Mouse (Mus musculus) myocyte (in vitro differentiated cells): Measurements from ENCODE around the gene Igfbp6.

Experiments used
- CEBPB ChIP-seq: IDR thresholded peaks from 2 replicates; pipeline ENCODE4 v1.6.1; 2011; ENCODE audit warnings: mild to moderate bottlenecking, moderate library complexity; ENCODE audit not compliant: poor library complexity, insufficient read depth, severe bottlenecking
- E2F4 ChIP-seq: IDR thresholded peaks from one replicate; pipeline ENCODE4 v1.6.1; 2011; ENCODE audit warnings: mild to moderate bottlenecking, control low read depth, moderate library complexity; ENCODE audit not compliant: insufficient read depth
- MAX ChIP-seq: IDR thresholded peaks from one replicate; pipeline ENCODE4 v1.6.1; 2011; ENCODE audit warnings: low read depth, mild to moderate bottlenecking, control low read depth
- MYOD1 ChIP-seq, 3 experiments: IDR thresholded peaks; one replicate each; pipeline ENCODE4 v1.6.1; 2011; ENCODE audit warnings: control low read depth in 2 of 3, low read depth in 2 of 3, mild to moderate bottlenecking in 2 of 3, moderate library complexity in 1 of 3; ENCODE audit not compliant: insufficient read length in 2 of 3, control insufficient read depth in 1 of 3
- MYOG ChIP-seq, 3 experiments: IDR thresholded peaks; one replicate each; pipeline ENCODE4 v1.6.1; 2011; ENCODE audit warnings: control low read depth in 2 of 3, low read depth in 2 of 3, mild to moderate bottlenecking in 2 of 3; ENCODE audit not compliant: insufficient read length in 2 of 3, control insufficient read depth in 1 of 3, insufficient read depth in 1 of 3
- POLR2A ChIP-seq: IDR thresholded peaks from one replicate; pipeline ENCODE4 v1.6.1; 2011; ENCODE audit warnings: low read depth, mild to moderate bottlenecking, control low read depth, moderate library complexity; ENCODE audit not compliant: insufficient read length
- POLR2AphosphoS2 ChIP-seq: IDR thresholded peaks from one replicate; pipeline ENCODE4 v1.6.1; 2011; ENCODE audit warnings: low read depth, control low read depth; ENCODE audit not compliant: insufficient read length
- REST ChIP-seq: IDR thresholded peaks from one replicate; pipeline ENCODE4 v1.6.1; 2011; ENCODE audit warnings: mild to moderate bottlenecking, control low read depth, moderate library complexity; ENCODE audit not compliant: insufficient read depth, insufficient read length
- SRF ChIP-seq: IDR thresholded peaks from one replicate; pipeline ENCODE4 v1.6.1; 2011; ENCODE audit warnings: low read depth; ENCODE audit not compliant: control insufficient read depth, insufficient read length
- TCF12 ChIP-seq: IDR thresholded peaks from one replicate; pipeline ENCODE4 v1.6.1; 2011; ENCODE audit warnings: mild to moderate bottlenecking, control low read depth; ENCODE audit not compliant: poor library complexity, insufficient read depth, severe bottlenecking
- TCF3 ChIP-seq: IDR thresholded peaks from one replicate; pipeline ENCODE4 v1.6.1; 2011; ENCODE audit warnings: low read depth, control low read depth; ENCODE audit not compliant: insufficient read length
- USF1 ChIP-seq: IDR thresholded peaks from one replicate; pipeline ENCODE4 v1.6.1; 2011; ENCODE audit warnings: low read depth, mild to moderate bottlenecking, control low read depth, moderate library complexity

- peak; percentile 81 for TF ChIP-seq POLR2A
- TF ChIP-seq TCF12 = no peak
- TF ChIP-seq MYOG (IDR thresholded peaks at IDR 0.05; ENCODE audit: control insufficient read depth in 1 of 3, insufficient read depth in 1 of 3, insufficient read length in 2 of 3, low read depth in 2 of 3) = no peak
- TF ChIP-seq POLR2AphosphoS2 = peak; percentile 45
- TF ChIP-seq USF1 = no peak
- no peak for TF ChIP-seq MAX
- TF ChIP-seq MYOD1 (IDR thresholded peaks at IDR 0.05; ENCODE audit: control insufficient read depth in 1 of 3, insufficient read length in 2 of 3, low read depth in 2 of 3) = no peak
- TF ChIP-seq TCF3 = no peak
- TF ChIP-seq CEBPB = no peak
- TF ChIP-seq E2F4 = no peak
- no peak for TF ChIP-seq SRF
- TF ChIP-seq REST = no peak
Measured at GRCm38 (mm10) chr15:102102548-102103121, 41.5 kb upstream of the Igfbp6 start.
